Mouse (Mus musculus) ES-E14 (cell line): ENCODE data around the gene Ptger3. TPM values are rescaled to one million over a fixed set of nuclear protein-coding genes. Genes with fewer than 3 reads are reported as not detected.

Source experiments
- DNase-seq: peaks from one replicate; pipeline ENCODE4 v3.0.0-alpha.2; 2013; ENCODE audit warnings: low read depth, low spot score
- H3K27ac ChIP-seq: 2 replicates; pipeline ENCODE4 v1.5.1; 2012; ENCODE audit warnings: low read depth, mild to moderate bottlenecking, low read length, moderate library complexity, mixed read lengths; ENCODE audit not compliant: poor library complexity, insufficient read depth, severe bottlenecking
- H3K36me3 ChIP-seq: 2 replicates; pipeline ENCODE4 v1.6.1; 2012; ENCODE audit warnings: mild to moderate bottlenecking, low read length, moderate library complexity, mixed read lengths; ENCODE audit not compliant: control insufficient read depth, poor library complexity, insufficient read depth, severe bottlenecking
- H3K4me1 ChIP-seq, 2 experiments: fragments of 150-350 bp in 1 of 2; sonication (generic) in 1 of 2; 2 replicates each; pipeline ENCODE4 v1.6.1; 2012; ENCODE audit warnings: low read length in 2 of 2, mild to moderate bottlenecking in 1 of 2, mixed read lengths in 1 of 2; ENCODE audit not compliant: control insufficient read depth in 2 of 2, insufficient read depth in 2 of 2, poor library complexity in 1 of 2
- H3K4me3 ChIP-seq, 2 experiments: fragments of 150-350 bp in 1 of 2; sonication (generic) in 1 of 2; 2 replicates each; pipeline ENCODE4 v1.5.1; 2012; ENCODE audit warnings: low read length in 2 of 2, low read depth in 1 of 2, mild to moderate bottlenecking in 1 of 2, mixed read lengths in 1 of 2; ENCODE audit not compliant: insufficient read depth in 1 of 2, poor library complexity in 1 of 2, severe bottlenecking in 1 of 2
- H3K9ac ChIP-seq: 2 replicates; pipeline ENCODE4 v1.6.1; 2012; ENCODE audit warnings: low read depth, mild to moderate bottlenecking, low read length, mixed read lengths; ENCODE audit not compliant: poor library complexity, insufficient read depth, severe bottlenecking
- H3K9me3 ChIP-seq: fragments of 150-350 bp; sonication (generic); 2 replicates; pipeline ENCODE4 v1.6.1; 2012; ENCODE audit warnings: low read depth, mild to moderate bottlenecking, low read length; ENCODE audit not compliant: control insufficient read depth, insufficient read depth
- CHD2 ChIP-seq: IDR thresholded peaks from 2 replicates; pipeline ENCODE4 v1.6.1; 2014; ENCODE audit warnings: mild to moderate bottlenecking, low read depth, low read length, inconsistent platforms
- HCFC1 ChIP-seq: IDR thresholded peaks from 2 replicates; pipeline ENCODE4 v1.6.1; 2012; ENCODE audit warnings: low read length, inconsistent platforms, borderline replicate concordance; ENCODE audit not compliant: insufficient read depth
- MAFK ChIP-seq: IDR thresholded peaks from 2 replicates; pipeline ENCODE4 v1.6.1; 2014; ENCODE audit warnings: mild to moderate bottlenecking, low read depth, low read length, inconsistent platforms; ENCODE audit not compliant: insufficient read depth
- ZC3H11A ChIP-seq: IDR thresholded peaks from 2 replicates; pipeline ENCODE4 v1.6.1; 2012; ENCODE audit warnings: low read depth, mild to moderate bottlenecking, inconsistent platforms, low read length, borderline replicate concordance
- ZNF384 ChIP-seq: IDR thresholded peaks from 2 replicates; pipeline ENCODE4 v1.6.1; 2012; ENCODE audit warnings: low read depth, low read length, inconsistent platforms
- in situ Hi-C, 2 experiments: fragments of 600-800 bp; cut with MboI; formaldehyde crosslinking; loops; one replicate each; pipeline ENCODE4 v1.15.1; 2025; ENCODE audit warnings: low sequenced_read_pairs in 2 of 2, inconsistent platforms in 1 of 2; ENCODE audit not compliant: unreplicated experiment in 2 of 2
- total RNA-seq: library from RNA; depleted of rRNA; stranded (reverse); fragments of 300-350 nt; gene quantifications from 2 replicates; pipeline ENCODE4 v1.2.3, GENCODE M21; 2012

Gene Ptger3
- total RNA-seq, 1 experiment, result 0.49 TPM

DNA sequence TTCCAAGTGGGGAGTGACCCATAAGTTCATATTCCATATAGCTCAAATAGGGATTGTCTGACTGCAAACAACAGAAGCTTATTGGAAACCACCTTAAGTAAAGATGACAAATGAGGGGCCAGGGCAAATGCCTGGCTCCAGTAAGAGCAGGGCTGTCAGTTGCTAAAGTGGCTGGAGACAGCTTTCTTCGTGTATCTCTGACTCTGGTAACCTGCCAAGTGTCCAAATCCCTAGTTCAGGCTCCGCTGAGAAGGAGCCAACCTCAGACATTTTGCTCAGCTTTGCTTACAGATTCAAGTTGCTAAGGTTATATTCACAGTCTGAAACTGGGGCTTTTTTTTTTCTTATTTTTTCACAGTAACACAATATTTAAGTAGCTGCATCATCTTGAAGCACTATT lies 12.7 kb downstream of the Ptger3 start:
- Histone ChIP-seq H3K9ac (no peak overlapping the region), H3K4me3 (no peak overlapping the region), H3K9me3 (no peaks in the 10 kb centered on the region), H3K36me3 (no peaks in the 10 kb centered on the region), H3K27ac (no peak overlapping the region), H3K4me1 (peaks cover 0 to 2% of the 10 kb centered on the region in 2 experiments; a peak in 2 of 4 replicates)
- in situ Hi-C loops, result no loop called here
- no peak for DNase-seq
- TF ChIP-seq HCFC1, result no peak
- TF ChIP-seq ZC3H11A, result no peak
- TF ChIP-seq ZNF384, result no peak
- no peak for TF ChIP-seq CHD2
- TF ChIP-seq MAFK, result no peak

DNA sequence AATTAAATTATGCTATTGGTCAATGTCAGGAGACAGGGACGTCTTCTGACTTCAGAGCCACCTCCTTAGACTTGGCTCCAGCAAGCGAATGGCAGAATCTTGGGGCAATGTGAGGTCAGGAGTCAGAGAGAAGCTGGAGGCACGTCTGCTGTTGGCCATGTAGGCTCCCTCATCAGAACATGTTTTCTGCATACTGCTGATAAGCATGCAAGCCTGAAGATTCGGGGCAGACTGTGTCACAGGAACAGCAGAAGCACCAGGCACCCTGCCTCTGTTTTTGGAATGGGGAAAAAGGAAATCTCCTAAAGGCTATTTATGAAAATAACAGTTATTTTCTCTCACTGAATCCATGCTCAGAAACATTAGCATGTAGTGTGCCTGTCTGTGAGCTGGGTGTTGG lies 13.6 kb downstream of the Ptger3 start:
- no peak for DNase-seq
- in situ Hi-C loops, result no loop called here

DNA sequence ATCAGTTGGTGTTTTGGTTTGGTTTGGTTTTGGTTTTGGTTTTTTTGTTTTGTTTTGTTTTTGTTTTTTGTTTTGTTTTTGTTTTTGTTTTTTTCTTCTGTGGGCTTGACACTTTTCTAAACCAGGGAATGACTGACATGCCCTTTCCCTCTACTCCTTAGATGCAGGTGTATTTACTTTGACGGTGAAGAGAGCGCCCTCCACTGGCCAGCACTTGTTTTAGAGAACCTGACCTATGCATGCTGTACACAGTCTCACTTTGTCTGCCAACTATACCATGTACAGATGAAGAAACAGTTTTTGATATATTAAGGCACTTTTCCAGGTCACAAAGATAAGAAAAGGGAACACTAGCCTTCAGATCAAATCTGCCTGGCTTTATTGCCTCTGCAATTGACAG lies 15.1 kb downstream of the Ptger3 start:
- no peak for DNase-seq
- in situ Hi-C loops, result no loop called here
- TF ChIP-seq MAFK (no peak), CHD2 (no peak), ZC3H11A (no peak), ZNF384 (no peak), HCFC1 (no peak)

More for the DNA sequence above, 13.6 kb downstream of the Ptger3 start:
- H3K36me3 ChIP-seq, result no peaks in the 10 kb centered on the region
- H3K9ac ChIP-seq, result no peak overlapping the region
- peaks cover 0 to 2% of the 10 kb centered on the region in 2 experiments; a peak in 2 of 4 replicates for H3K4me1 ChIP-seq
- no peak overlapping the region for H3K4me3 ChIP-seq
- TF ChIP-seq CHD2 (no peak), HCFC1 (no peak), MAFK (no peak), ZNF384 (no peak)
- no peak overlapping the region for H3K27ac ChIP-seq
- H3K9me3 ChIP-seq, result no peaks in the 10 kb centered on the region

DNA sequence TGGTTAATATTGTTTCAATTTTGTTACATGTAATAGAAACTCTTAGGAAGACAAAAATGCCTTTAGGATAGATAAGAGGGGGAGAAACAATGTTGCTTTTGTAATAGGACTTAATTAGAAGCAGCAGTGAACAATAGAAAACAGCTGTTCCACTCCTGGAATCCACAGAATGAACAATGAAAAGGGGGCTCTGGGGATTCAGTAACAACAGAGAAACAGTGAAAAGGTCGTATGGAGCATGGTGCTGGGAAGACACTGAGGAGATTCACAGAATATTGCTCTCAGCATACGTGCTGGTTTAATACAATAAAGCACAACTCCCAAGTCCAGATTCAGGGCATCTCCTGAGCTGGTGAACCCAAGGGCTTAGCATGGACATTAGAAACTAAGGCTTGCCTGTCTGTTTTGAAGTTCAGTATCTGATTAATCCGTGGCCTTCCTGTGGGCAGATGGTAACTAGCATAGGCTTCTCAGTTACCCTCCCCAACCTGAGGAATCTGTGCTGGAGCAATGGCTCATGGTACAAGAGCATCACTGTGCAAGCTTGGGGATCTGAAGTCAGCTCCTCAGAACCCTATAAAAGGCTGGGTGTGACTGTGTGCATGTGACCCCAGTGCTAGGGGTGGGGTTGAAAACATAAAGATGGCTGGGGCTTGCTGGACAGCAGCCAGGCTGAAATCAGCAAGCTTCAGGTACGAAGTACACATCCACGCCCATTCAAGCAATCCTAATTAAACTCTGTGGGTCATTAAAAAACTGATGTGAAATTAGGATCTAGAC lies 16.1 kb downstream of the Ptger3 start:
- DNase-seq, result no peak
- TF ChIP-seq CHD2 (no peak), ZC3H11A (no peak), ZNF384 (no peak), MAFK (no peak), HCFC1 (no peak)
- Histone ChIP-seq H3K4me3 (no peak overlapping the region), H3K27ac (no peak overlapping the region), H3K36me3 (no peaks in the 10 kb centered on the region), H3K9me3 (no peaks in the 10 kb centered on the region), H3K4me1 (peaks cover 0 to 2% of the 10 kb centered on the region in 2 experiments; a peak in 2 of 4 replicates), H3K9ac (no peak overlapping the region)
- in situ Hi-C loops, result no loop called here

More for the DNA sequence above, 15.1 kb downstream of the Ptger3 start:
- peaks cover 0 to 2% of the 10 kb centered on the region in 2 experiments; a peak in 2 of 4 replicates for H3K4me1 ChIP-seq
- no peaks in the 10 kb centered on the region for H3K36me3 ChIP-seq
- H3K4me3 ChIP-seq, result no peak overlapping the region
- H3K27ac ChIP-seq, result no peak overlapping the region
- no peak overlapping the region for H3K9ac ChIP-seq
- no peaks in the 10 kb centered on the region for H3K9me3 ChIP-seq
